Mouse (Mus musculus): ENCODE measurements around the gene Col13a1. TPM values are rescaled to one million over a fixed set of nuclear protein-coding genes. Genes with fewer than 3 reads are reported as not detected.
A peak's percentile ranks its signal among the peaks of the same experiment; 100 is the strongest.

The Col13a1 gene
- polyA plus RNA-seq, 2 experiments, result 5.5 to 10.2 TPM

GRCm38 (mm10) chr10:61845476-61845875 lies 133.4 kb downstream of the Col13a1 start:
- peaks cover 10% of the 10 kb centered on the region; the same call in 1 of the 2 replicates for H3K4me1 ChIP-seq (ENCODE audit: control insufficient read depth, insufficient read depth, low read length)
- H3K27ac ChIP-seq (replicated peaks; ENCODE audit: low read depth, low read length), result no peak overlapping the region
- H3K4me2 ChIP-seq (replicated peaks; ENCODE audit: low read depth, low read length, severe bottlenecking), result no peak overlapping the region
- no peaks in the 10 kb centered on the region for H3K27me3 ChIP-seq (ENCODE audit: control insufficient read depth, insufficient read depth, low read length)
- WGBS, result 63% methylated on average over 4 of the region's 4 CpGs
- no peak overlapping the region for H3K4me3 ChIP-seq (replicated peaks; ENCODE audit: low read length)
- no peak for TF ChIP-seq POLR2A (IDR thresholded peaks at IDR 0.05; ENCODE audit: borderline replicate concordance, extremely low read depth, insufficient read depth, insufficient read length)
- no peaks in the 10 kb centered on the region for H3K9me3 ChIP-seq (ENCODE audit: control insufficient read depth, low read length)
- no peak for ATAC-seq (ENCODE audit: low FRiP score, low read depth)
- H3K9ac ChIP-seq (ENCODE audit: low read depth, low read length, severe bottlenecking), result no peak overlapping the region
- no peak for DNase-seq (ENCODE audit: low spot score)
- H3K36me3 ChIP-seq (ENCODE audit: control insufficient read depth, insufficient read depth, low read length), result no peaks in the 10 kb centered on the region

GRCm38 (mm10) chr10:61844475-61844874 lies 134.4 kb downstream of the Col13a1 start:
- no peaks in the 10 kb centered on the region for H3K27me3 ChIP-seq (ENCODE audit: control insufficient read depth, insufficient read depth, low read length)
- H3K9me3 ChIP-seq (ENCODE audit: control insufficient read depth, low read length), result no peaks in the 10 kb centered on the region
- no peaks in the 10 kb centered on the region for H3K36me3 ChIP-seq (ENCODE audit: control insufficient read depth, insufficient read depth, low read length)
- H3K27ac ChIP-seq (replicated peaks; ENCODE audit: low read depth, low read length), result no peak overlapping the region
- WGBS, result 73% methylated on average over 7 of the region's 7 CpGs
- ATAC-seq (ENCODE audit: low FRiP score, low read depth), result no peak
- TF ChIP-seq POLR2A (IDR thresholded peaks at IDR 0.05; ENCODE audit: borderline replicate concordance, extremely low read depth, insufficient read depth, insufficient read length), result no peak
- peaks cover 7% of the 10 kb centered on the region; the same call in 1 of the 2 replicates for H3K4me1 ChIP-seq (ENCODE audit: control insufficient read depth, insufficient read depth, low read length)
- DNase-seq (ENCODE audit: low spot score), result no peak
- no peak overlapping the region for H3K4me3 ChIP-seq (replicated peaks; ENCODE audit: low read length)
- H3K4me2 ChIP-seq (replicated peaks; ENCODE audit: low read depth, low read length, severe bottlenecking), result no peak overlapping the region
- no peak overlapping the region for H3K9ac ChIP-seq (ENCODE audit: low read depth, low read length, severe bottlenecking)

- WGBS, result 81% methylated on average over 12 of the region's 12 CpGs
- H3K4me2 ChIP-seq (replicated peaks; ENCODE audit: low read depth, low read length, severe bottlenecking), result no peak overlapping the region
- H3K9me3 ChIP-seq (ENCODE audit: control insufficient read depth, low read length), result no peaks in the 10 kb centered on the region
- 0 out of 2 replicates have a peak, but pooled peaks cover 3% of the 10 kb centered on the region for H3K4me1 ChIP-seq (ENCODE audit: control insufficient read depth, insufficient read depth, low read length)
- ATAC-seq (ENCODE audit: low FRiP score, low read depth), result no peak
- no peaks in the 10 kb centered on the region for H3K27me3 ChIP-seq (ENCODE audit: control insufficient read depth, insufficient read depth, low read length)
- no peaks in the 10 kb centered on the region for H3K36me3 ChIP-seq (ENCODE audit: control insufficient read depth, insufficient read depth, low read length)
- no peak for TF ChIP-seq POLR2A (IDR thresholded peaks at IDR 0.05; ENCODE audit: borderline replicate concordance, extremely low read depth, insufficient read depth, insufficient read length)
- H3K4me3 ChIP-seq (replicated peaks; ENCODE audit: low read length), result no peak overlapping the region
- H3K9ac ChIP-seq (ENCODE audit: low read depth, low read length, severe bottlenecking), result no peak overlapping the region
- H3K27ac ChIP-seq (replicated peaks; ENCODE audit: low read depth, low read length), result no peak overlapping the region
- no peak for DNase-seq (ENCODE audit: low spot score)
Measured at GRCm38 (mm10) chr10:61842261-61842660, 136.6 kb downstream of the Col13a1 start.

- Histone ChIP-seq H3K27ac (replicated peaks; ENCODE audit: low read depth, low read length) (no peak overlapping the region), H3K27me3 (ENCODE audit: control insufficient read depth, insufficient read depth, low read length) (no peaks in the 10 kb centered on the region), H3K4me2 (replicated peaks; ENCODE audit: low read depth, low read length, severe bottlenecking) (no peak overlapping the region), H3K4me1 (ENCODE audit: control insufficient read depth, insufficient read depth, low read length) (0 out of 2 replicates have a peak, but pooled peaks cover 3% of the 10 kb centered on the region), H3K4me3 (replicated peaks; ENCODE audit: low read length) (no peak overlapping the region), H3K9me3 (ENCODE audit: control insufficient read depth, low read length) (no peaks in the 10 kb centered on the region), H3K36me3 (ENCODE audit: control insufficient read depth, insufficient read depth, low read length) (no peaks in the 10 kb centered on the region), H3K9ac (ENCODE audit: low read depth, low read length, severe bottlenecking) (no peak overlapping the region)
- no peak for TF ChIP-seq POLR2A (IDR thresholded peaks at IDR 0.05; ENCODE audit: borderline replicate concordance, extremely low read depth, insufficient read depth, insufficient read length)
- ATAC-seq (ENCODE audit: low FRiP score, low read depth), result no peak
- WGBS, result 45% methylated on average over 9 of the region's 9 CpGs
- DNase-seq (ENCODE audit: low spot score), result no peak
Measured at GRCm38 (mm10) chr10:61839326-61839725, 139.6 kb downstream of the Col13a1 start.

- DNase-seq (ENCODE audit: low spot score) (peak; percentile 77), ATAC-seq (ENCODE audit: low FRiP score, low read depth) (peak; percentile 64; the same call in 1 of the 2 replicates)
- H3K4me3 ChIP-seq (replicated peaks; ENCODE audit: low read length), result no peak overlapping the region
- no peaks in the 10 kb centered on the region for H3K36me3 ChIP-seq (ENCODE audit: control insufficient read depth, insufficient read depth, low read length)
- H3K4me2 ChIP-seq (replicated peaks; ENCODE audit: low read depth, low read length, severe bottlenecking), result no peak overlapping the region
- WGBS, result 1% methylated on average over 6 of the region's 6 CpGs
- no peaks in the 10 kb centered on the region for H3K9me3 ChIP-seq (ENCODE audit: control insufficient read depth, low read length)
- no peaks in the 10 kb centered on the region for H3K27me3 ChIP-seq (ENCODE audit: control insufficient read depth, insufficient read depth, low read length)
- TF ChIP-seq POLR2A (IDR thresholded peaks at IDR 0.05; ENCODE audit: borderline replicate concordance, extremely low read depth, insufficient read depth, insufficient read length), result 0 out of 2 replicates have a peak, but pooled peaks have one; percentile 31
- H3K4me1 ChIP-seq (ENCODE audit: control insufficient read depth, insufficient read depth, low read length), result 0 out of 2 replicates have a peak, but pooled peaks cover 3% of the 10 kb centered on the region
- no peak overlapping the region for H3K27ac ChIP-seq (replicated peaks; ENCODE audit: low read depth, low read length)
- H3K9ac ChIP-seq (ENCODE audit: low read depth, low read length, severe bottlenecking), result no peak overlapping the region
Measured at GRCm38 (mm10) chr10:61838769-61839168, 140.1 kb downstream of the Col13a1 start.

Data from limb, embryonic 14.5 days (tissue).